In the genomic region with DNA sequence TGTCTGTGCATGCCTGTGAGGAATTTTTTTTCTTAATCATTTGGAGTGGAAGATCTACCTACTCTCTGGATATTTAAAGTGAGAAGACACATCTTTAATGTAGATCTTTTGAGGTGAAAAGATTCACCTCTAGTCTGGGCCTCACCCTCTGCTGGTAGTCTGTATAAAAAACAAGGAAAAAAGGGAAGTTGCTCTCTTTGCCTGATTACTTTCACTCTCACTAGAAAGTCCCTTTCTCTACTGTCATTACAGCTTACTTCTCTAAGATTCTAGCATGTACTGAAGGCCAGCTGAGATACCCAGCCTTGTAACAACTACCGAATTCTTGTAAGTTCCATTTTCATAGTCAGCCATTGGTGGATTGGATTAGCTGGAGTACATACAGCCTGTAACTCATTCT, we compare ENCODE assay signal across 26 mouse cellular contexts.
"Had no signal": no experiment of that assay in that cellular context is flagged by ENCODE, and none has a peak within 500 bp of the region (broad histone marks: within the 10 kb centered on the region; RNA-seq: fewer than 3 reads in every experiment).

No protein-coding gene starts in this region.

- DNase-seq: gastrocnemius, adult 2 months; gastrocnemius, postnatal 10 days; gastrocnemius, postnatal 25 days; heart, adult 11 months; heart, adult 2 months; heart, postnatal 4 days; kidney, adult 18-20 months; kidney, adult 8-10 months; kidney, postnatal 10 days; kidney, postnatal 25 days; kidney, postnatal 4 days; liver; liver, embryonic 13.5 days had no signal

- H3K4me3 ChIP-seq: gastrocnemius, adult 2 months; heart, adult 2 months; heart, embryonic 13.5 days; heart, embryonic 15.5 days; hindbrain, embryonic 13.5 days; hindbrain, embryonic 15.5 days; intestine, embryonic 15.5 days; layer of hippocampus, adult 2 months; left cerebral cortex, adult 2 months; limb, embryonic 10.5 days; limb, embryonic 12.5 days; liver, embryonic 13.5 days had no signal

- H3K27me3 ChIP-seq: heart, embryonic 13.5 days; heart, embryonic 15.5 days; hindbrain, embryonic 13.5 days; hindbrain, embryonic 15.5 days; intestine, embryonic 15.5 days; limb, embryonic 12.5 days; liver, embryonic 13.5 days had no signal

- H3K27ac ChIP-seq: gastrocnemius, adult 2 months; heart, adult 2 months; heart, embryonic 13.5 days; heart, embryonic 15.5 days; hindbrain, embryonic 13.5 days; hindbrain, embryonic 15.5 days; intestine, embryonic 15.5 days; layer of hippocampus, adult 2 months; left cerebral cortex, adult 2 months; limb, embryonic 10.5 days; limb, embryonic 12.5 days; liver, embryonic 13.5 days had no signal

- H3K9me3 ChIP-seq: heart, embryonic 13.5 days; heart, embryonic 15.5 days; hindbrain, embryonic 13.5 days; hindbrain, embryonic 15.5 days; intestine, embryonic 15.5 days; limb, embryonic 10.5 days; limb, embryonic 12.5 days; liver, embryonic 13.5 days had no signal

- H3K4me1 ChIP-seq: heart, embryonic 13.5 days; heart, embryonic 15.5 days; hindbrain, embryonic 13.5 days; hindbrain, embryonic 15.5 days; intestine, embryonic 15.5 days; limb, embryonic 10.5 days; limb, embryonic 12.5 days; liver, embryonic 13.5 days had no signal

- H3K36me3 ChIP-seq: heart, embryonic 13.5 days; heart, embryonic 15.5 days; hindbrain, embryonic 13.5 days; hindbrain, embryonic 15.5 days; intestine, embryonic 15.5 days; limb, embryonic 10.5 days; limb, embryonic 12.5 days; liver, embryonic 13.5 days had no signal

- ATAC-seq: inflammation-experienced regulatory T-cells, adult 6 months; intestine, embryonic 15.5 days; intestine, postnatal 0 days had no signal

- H3K4me2 ChIP-seq: heart, embryonic 11.5 days; heart, embryonic 13.5 days; heart, embryonic 15.5 days; hindbrain, embryonic 13.5 days; hindbrain, embryonic 15.5 days; intestine, embryonic 15.5 days; limb, embryonic 12.5 days; liver, embryonic 11.5 days; liver, embryonic 13.5 days had no signal

- H3K9ac ChIP-seq: heart, embryonic 13.5 days; heart, embryonic 15.5 days; hindbrain, embryonic 13.5 days; hindbrain, embryonic 15.5 days; intestine, embryonic 15.5 days; limb, embryonic 12.5 days; liver, embryonic 13.5 days had no signal
